Mouse (Mus musculus): ENCODE results near the gene Retsat. TPM values are rescaled to one million over a fixed set of nuclear protein-coding genes. Genes with fewer than 3 reads are reported as not detected.

The Retsat gene
- polyA plus RNA-seq, 1 experiment from 2014 or later, result 8.6 TPM

DNA sequence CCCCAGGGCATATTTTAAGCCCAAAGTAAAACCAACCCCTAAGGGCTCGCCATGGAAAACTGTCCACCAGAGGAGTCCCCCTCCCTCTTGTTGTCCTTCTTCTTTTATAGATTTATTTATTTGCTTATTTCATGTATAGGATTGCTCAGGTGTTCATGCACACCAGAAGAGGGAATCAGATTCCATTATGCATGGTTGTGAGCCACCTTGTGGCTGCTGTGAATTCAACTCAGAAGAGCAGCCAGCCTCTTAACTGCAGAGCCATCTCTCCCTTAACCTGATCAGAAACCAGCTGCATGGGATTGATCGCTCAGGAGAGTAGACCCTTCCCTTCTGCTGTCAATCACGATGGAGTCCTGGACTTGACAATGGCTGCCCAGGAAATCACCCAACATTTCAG, 38.7 kb downstream of the Retsat start:
- no peaks in the 10 kb centered on the region for H3K27me3 ChIP-seq (replicated peaks; ENCODE audit: low read depth, poor library complexity, severe bottlenecking)
- H3K9me3 ChIP-seq, result no peaks in the 10 kb centered on the region
- no peak overlapping the region for H3K27ac ChIP-seq (replicated peaks)
- H3K4me1 ChIP-seq, result peaks cover 11% of the 10 kb centered on the region
- H3K4me3 ChIP-seq, result no peak overlapping the region
- no peak for DNase-seq (ENCODE audit: low spot score)
- 83% methylated on average over 3 of the region's 3 CpGs for WGBS
- peaks cover 42% of the 10 kb centered on the region for H3K36me3 ChIP-seq (replicated peaks)

GRCm38 (mm10) chr6:72641218-72641954, 43.1 kb downstream of the Retsat start:
- H3K27ac ChIP-seq (replicated peaks), result no peak overlapping the region
- peaks cover 19% of the 10 kb centered on the region for H3K36me3 ChIP-seq (replicated peaks)
- H3K27me3 ChIP-seq (replicated peaks; ENCODE audit: low read depth, poor library complexity, severe bottlenecking), result no peaks in the 10 kb centered on the region
- WGBS, result 82% methylated on average over 18 of the region's 18 CpGs
- peaks cover 3% of the 10 kb centered on the region for H3K4me1 ChIP-seq
- H3K9me3 ChIP-seq, result no peaks in the 10 kb centered on the region
- DNase-seq (ENCODE audit: low spot score), result no peak
- H3K4me3 ChIP-seq, result no peak overlapping the region

DNA sequence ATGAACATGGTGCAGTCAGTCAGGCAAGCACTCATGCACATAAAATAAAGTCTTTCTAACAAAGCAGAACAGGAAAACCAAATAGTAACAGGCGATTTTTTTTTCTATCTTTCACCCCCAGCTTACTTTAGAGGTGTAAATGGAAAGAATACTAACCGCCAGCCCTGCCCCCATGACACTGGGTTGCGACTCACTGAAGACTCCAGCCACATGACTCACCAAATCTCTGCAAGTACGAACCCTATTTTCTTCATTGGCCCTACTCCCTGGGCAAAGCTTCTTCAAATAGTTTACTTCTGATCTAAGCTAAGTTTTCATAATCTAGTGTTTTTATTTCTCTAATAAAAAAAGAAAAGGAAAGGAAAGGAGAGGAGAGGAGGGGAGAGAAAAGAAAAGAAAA, 46.3 kb downstream of the Retsat start:
- Histone ChIP-seq H3K9me3 (no peaks in the 10 kb centered on the region), H3K27me3 (replicated peaks; ENCODE audit: low read depth, poor library complexity, severe bottlenecking) (no peaks in the 10 kb centered on the region), H3K27ac (replicated peaks) (no peak overlapping the region), H3K4me1 (peaks cover 24% of the 10 kb centered on the region), H3K36me3 (replicated peaks) (peaks cover 43% of the 10 kb centered on the region), H3K4me3 (no peak overlapping the region)
- no peak for DNase-seq (ENCODE audit: low spot score)
- 85% methylated on average over 4 of the region's 4 CpGs for WGBS

GRCm38 (mm10) chr6:72645364-72645763, 47.1 kb downstream of the Retsat start:
- H3K27ac ChIP-seq (replicated peaks), result no peak overlapping the region
- WGBS, result 74% methylated on average over 7 of the region's 7 CpGs
- no peak for DNase-seq (ENCODE audit: low spot score)
- H3K36me3 ChIP-seq (replicated peaks), result peaks cover 39% of the 10 kb centered on the region
- peaks cover 29% of the 10 kb centered on the region for H3K4me1 ChIP-seq
- no peak overlapping the region for H3K4me3 ChIP-seq
- H3K27me3 ChIP-seq (replicated peaks; ENCODE audit: low read depth, poor library complexity, severe bottlenecking), result no peaks in the 10 kb centered on the region
- H3K9me3 ChIP-seq, result no peaks in the 10 kb centered on the region

DNA sequence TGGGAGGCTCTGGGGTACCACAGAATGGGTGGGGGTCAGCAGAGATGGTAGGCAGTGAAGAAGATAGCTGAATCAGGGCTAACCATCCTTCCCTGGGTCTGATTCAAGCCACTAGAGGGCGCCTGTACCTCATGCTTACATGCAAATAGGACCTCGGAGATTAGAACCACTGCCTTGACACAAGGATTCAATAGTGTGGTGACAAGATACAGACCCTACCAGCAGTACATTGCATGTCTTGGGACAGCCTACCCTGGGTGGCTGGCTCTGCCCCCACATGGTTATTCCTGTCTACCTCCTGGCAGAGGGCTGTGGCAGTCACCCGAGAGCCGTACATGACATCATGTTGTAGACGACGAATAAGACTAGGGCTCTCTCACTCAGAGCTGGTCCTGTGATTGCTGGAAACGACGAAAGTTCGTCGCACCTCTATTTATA, 49.1 kb downstream of the Retsat start:
- Histone ChIP-seq H3K4me1 (peaks cover 36% of the 10 kb centered on the region), H3K27ac (replicated peaks) (no peak overlapping the region), H3K4me3 (no peak overlapping the region), H3K9me3 (no peaks in the 10 kb centered on the region), H3K36me3 (replicated peaks) (peaks cover 24% of the 10 kb centered on the region), H3K27me3 (replicated peaks; ENCODE audit: low read depth, poor library complexity, severe bottlenecking) (no peaks in the 10 kb centered on the region)
- 60% methylated on average over 10 of the region's 10 CpGs for WGBS
- DNase-seq (ENCODE audit: low spot score), result peak; percentile 76

- Histone ChIP-seq H3K27me3 (replicated peaks; ENCODE audit: low read depth, poor library complexity, severe bottlenecking) (no peaks in the 10 kb centered on the region), H3K9me3 (no peaks in the 10 kb centered on the region), H3K4me3 (no peak overlapping the region; the same call in 1 of the 2 replicates), H3K4me1 (peaks cover 36% of the 10 kb centered on the region), H3K27ac (replicated peaks) (peak overlapping the region; percentile 42), H3K36me3 (replicated peaks) (peaks cover 24% of the 10 kb centered on the region)
- peak; percentile 60 for DNase-seq (ENCODE audit: low spot score)
- WGBS, result 55% methylated on average over 12 of the region's 12 CpGs
Measured at GRCm38 (mm10) chr6:72648002-72648595, 49.8 kb downstream of the Retsat start.

- H3K9me3 ChIP-seq, result no peaks in the 10 kb centered on the region
- no peak overlapping the region; the same call in 1 of the 2 replicates for H3K27ac ChIP-seq (replicated peaks)
- H3K4me3 ChIP-seq, result no peak overlapping the region
- DNase-seq (ENCODE audit: low spot score), result no peak
- peaks cover 24% of the 10 kb centered on the region for H3K36me3 ChIP-seq (replicated peaks)
- H3K4me1 ChIP-seq, result peaks cover 58% of the 10 kb centered on the region
- WGBS, result 85% methylated on average over 10 of the region's 10 CpGs
- no peaks in the 10 kb centered on the region for H3K27me3 ChIP-seq (replicated peaks; ENCODE audit: low read depth, poor library complexity, severe bottlenecking)
Measured at GRCm38 (mm10) chr6:72650338-72650851, 52.1 kb downstream of the Retsat start.

GRCm38 (mm10) chr6:72653419-72653818, 55.1 kb downstream of the Retsat start:
- no peaks in the 10 kb centered on the region for H3K27me3 ChIP-seq (replicated peaks; ENCODE audit: low read depth, poor library complexity, severe bottlenecking)
- no peak for DNase-seq (ENCODE audit: low spot score)
- no peak overlapping the region for H3K4me3 ChIP-seq
- WGBS, result 85% methylated on average over 7 of the region's 7 CpGs
- H3K4me1 ChIP-seq, result peaks cover 70% of the 10 kb centered on the region
- peak overlapping the region; percentile 15; the same call in 1 of the 2 replicates for H3K27ac ChIP-seq (replicated peaks)
- H3K9me3 ChIP-seq, result no peaks in the 10 kb centered on the region
- peaks cover 9% of the 10 kb centered on the region for H3K36me3 ChIP-seq (replicated peaks)

GRCm38 (mm10) chr6:72654355-72654754, 56.1 kb downstream of the Retsat start:
- Histone ChIP-seq H3K27ac (replicated peaks) (peak overlapping the region; percentile 88), H3K4me3 (no peak overlapping the region), H3K4me1 (peaks cover 64% of the 10 kb centered on the region), H3K9me3 (no peaks in the 10 kb centered on the region), H3K36me3 (replicated peaks) (0 out of 2 replicates have a peak, but pooled peaks cover 2% of the 10 kb centered on the region), H3K27me3 (replicated peaks; ENCODE audit: low read depth, poor library complexity, severe bottlenecking) (no peaks in the 10 kb centered on the region)
- no peak for DNase-seq (ENCODE audit: low spot score)
- WGBS, result 83% methylated on average over 6 of the region's 6 CpGs

GRCm38 (mm10) chr6:72655309-72656052, 57.2 kb downstream of the Retsat start:
- Histone ChIP-seq H3K4me1 (peaks cover 68% of the 10 kb centered on the region), H3K36me3 (replicated peaks) (0 out of 2 replicates have a peak, but pooled peaks cover 6% of the 10 kb centered on the region), H3K27ac (replicated peaks) (peak overlapping the region; percentile 88), H3K27me3 (replicated peaks; ENCODE audit: low read depth, poor library complexity, severe bottlenecking) (no peaks in the 10 kb centered on the region), H3K4me3 (peak overlapping the region; percentile 46), H3K9me3 (no peaks in the 10 kb centered on the region)
- DNase-seq (ENCODE audit: low spot score), result peak; percentile 91
- WGBS, result 25% methylated on average over 20 of the region's 20 CpGs

DNA sequence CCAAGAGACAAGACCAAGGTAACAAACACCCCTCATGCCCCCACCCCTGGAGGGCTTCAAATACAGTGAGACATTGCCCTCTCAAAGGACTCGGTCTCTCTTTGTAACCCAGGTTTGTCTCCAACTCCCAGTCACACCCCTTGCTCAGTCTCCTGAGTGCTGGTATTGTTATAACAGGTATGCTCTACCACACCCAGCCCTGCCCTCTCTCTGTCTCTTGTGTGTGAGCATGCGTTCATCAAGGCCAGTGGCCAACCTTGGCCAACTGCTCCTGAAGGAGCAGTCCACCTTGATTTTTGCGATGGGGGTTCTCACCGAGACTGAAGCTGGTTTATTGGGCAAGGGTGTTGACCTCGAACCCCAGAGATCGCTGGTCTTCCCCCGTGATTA, 57.8 kb downstream of the Retsat start:
- Histone ChIP-seq H3K4me3 (peak overlapping the region; percentile 46), H3K36me3 (replicated peaks) (0 out of 2 replicates have a peak, but pooled peaks cover 11% of the 10 kb centered on the region), H3K27me3 (replicated peaks; ENCODE audit: low read depth, poor library complexity, severe bottlenecking) (no peaks in the 10 kb centered on the region), H3K9me3 (no peaks in the 10 kb centered on the region), H3K27ac (replicated peaks) (peak overlapping the region; percentile 88), H3K4me1 (peaks cover 68% of the 10 kb centered on the region)
- 81% methylated on average over 7 of the region's 7 CpGs for WGBS
- no peak for DNase-seq (ENCODE audit: low spot score)

DNA sequence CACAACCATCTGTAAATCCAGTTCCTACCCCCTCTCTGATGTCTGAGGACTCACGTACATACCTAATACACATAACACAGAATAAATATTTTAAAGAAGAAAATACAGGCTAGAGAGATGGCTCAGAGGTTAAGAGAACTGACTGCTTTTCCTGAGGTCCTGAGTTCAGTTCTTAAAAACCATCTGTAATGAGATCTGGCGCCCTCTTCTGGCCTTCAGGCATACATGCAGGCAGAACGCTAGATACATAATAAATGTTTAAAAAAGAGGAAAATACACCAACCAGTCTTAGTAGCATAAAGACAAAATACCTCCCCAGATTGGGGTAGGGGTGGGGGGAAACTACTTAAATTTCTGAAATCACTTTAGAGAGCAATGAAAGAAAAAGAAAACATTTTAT, 59.7 kb downstream of the Retsat start:
- 62% methylated on average over 3 of the region's 3 CpGs for WGBS
- Histone ChIP-seq H3K4me3 (no peak overlapping the region), H3K36me3 (replicated peaks) (0 out of 2 replicates have a peak, but pooled peaks cover 11% of the 10 kb centered on the region), H3K27ac (replicated peaks) (no peak overlapping the region), H3K9me3 (no peaks in the 10 kb centered on the region), H3K4me1 (peaks cover 87% of the 10 kb centered on the region), H3K27me3 (replicated peaks; ENCODE audit: low read depth, poor library complexity, severe bottlenecking) (no peaks in the 10 kb centered on the region)
- no peak for DNase-seq (ENCODE audit: low spot score)

Measured in embryonic facial prominence, embryonic 10.5 days (tissue).